Mouse (Mus musculus): ENCODE data around the gene Atp13a3. TPM values are rescaled to one million over a fixed set of nuclear protein-coding genes. Genes with fewer than 3 reads are reported as not detected.
"Not testable (repeated sequence)": the region's sequence is repeated elsewhere in the genome, so short reads cannot be mapped to it uniquely, and the experiment has no call there.

The Atp13a3 gene
- polyA plus RNA-seq, 1 experiment from 2014 or later, result 13.3 TPM

DNA sequence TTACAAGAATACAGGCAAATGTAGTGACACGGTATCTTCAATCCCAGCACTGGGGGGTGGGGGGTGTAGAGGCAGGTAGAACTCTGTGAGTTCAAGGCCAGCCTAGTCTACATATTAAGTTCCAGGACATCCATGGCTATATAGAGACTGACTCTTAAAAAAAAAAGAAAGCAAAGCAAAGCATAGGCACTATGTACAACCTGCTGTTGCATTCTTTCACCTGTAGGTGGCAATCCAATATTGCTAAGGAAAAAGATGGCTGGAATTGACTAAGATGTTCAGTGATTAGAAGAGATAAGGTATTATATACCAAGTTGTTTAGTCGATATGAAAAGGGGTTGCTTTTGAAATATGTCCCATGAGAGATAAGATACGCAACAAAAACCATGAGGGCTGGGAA is 31.5 kb downstream of the Atp13a3 start:
- H3K36me3 ChIP-seq (replicated peaks; ENCODE audit: control insufficient read depth, insufficient read depth, low read depth, low read length), result no peaks in the 10 kb centered on the region
- H3K4me3 ChIP-seq (ENCODE audit: low read depth, low read length), result no peak overlapping the region
- no peaks in the 10 kb centered on the region for H3K9me3 ChIP-seq (replicated peaks; ENCODE audit: control insufficient read depth, low read length)
- DNase-seq (ENCODE audit: low spot score), result peak; percentile 81
- ATAC-seq (replicated peaks; ENCODE audit: insufficient number of reproducible peaks, low FRiP score, low TSS enrichment, low read depth), result no peak
- H3K9ac ChIP-seq (replicated peaks; ENCODE audit: low read length), result no peak overlapping the region
- 75% methylated on average over 3 of the region's 3 CpGs for WGBS
- H3K4me1 ChIP-seq (ENCODE audit: control insufficient read depth, insufficient read depth, low read length), result no peaks in the 10 kb centered on the region
- H3K4me2 ChIP-seq (ENCODE audit: low read depth, low read length), result no peak overlapping the region
- H3K27me3 ChIP-seq (ENCODE audit: control insufficient read depth, insufficient read depth, low read length), result no peaks in the 10 kb centered on the region
- H3K27ac ChIP-seq (replicated peaks; ENCODE audit: low read depth, low read length), result no peak overlapping the region

- not testable (repeated sequence) for ATAC-seq (replicated peaks; ENCODE audit: insufficient number of reproducible peaks, low FRiP score, low TSS enrichment, low read depth); H3K4me3 ChIP-seq (ENCODE audit: low read depth, low read length); H3K4me2 ChIP-seq (ENCODE audit: low read depth, low read length); DNase-seq (ENCODE audit: low spot score); H3K9ac ChIP-seq (replicated peaks; ENCODE audit: low read length); H3K27me3 ChIP-seq (ENCODE audit: control insufficient read depth, insufficient read depth, low read length); H3K4me1 ChIP-seq (ENCODE audit: control insufficient read depth, insufficient read depth, low read length); H3K9me3 ChIP-seq (replicated peaks; ENCODE audit: control insufficient read depth, low read length); H3K36me3 ChIP-seq (replicated peaks; ENCODE audit: control insufficient read depth, insufficient read depth, low read depth, low read length); H3K27ac ChIP-seq (replicated peaks; ENCODE audit: low read depth, low read length)
- WGBS, result 90% methylated on average over 4 of the region's 4 CpGs
Observed at GRCm38 (mm10) chr16:30373286-30373685, 32.5 kb downstream of the Atp13a3 start.

DNA sequence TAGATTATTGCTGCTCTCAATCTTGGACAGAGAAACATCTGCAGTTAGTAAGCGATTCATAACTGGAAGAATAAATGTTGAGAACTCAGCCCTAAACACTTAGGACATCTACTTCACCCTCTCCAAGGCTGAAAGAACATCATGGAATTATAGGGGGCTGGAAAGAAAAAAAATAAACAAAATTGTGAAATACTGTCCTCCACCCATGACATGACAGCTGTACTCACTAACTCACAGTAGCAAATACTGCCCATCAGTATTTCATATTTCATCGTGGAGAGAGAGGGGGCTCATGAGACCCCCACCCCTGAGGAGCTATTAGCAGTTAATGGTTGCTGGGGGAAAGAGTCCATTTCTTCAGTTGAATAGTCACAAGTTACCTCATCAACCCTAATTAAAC is 38.4 kb downstream of the Atp13a3 start:
- H3K9me3 ChIP-seq (replicated peaks; ENCODE audit: control insufficient read depth, low read length), result no peaks in the 10 kb centered on the region
- no peaks in the 10 kb centered on the region for H3K4me1 ChIP-seq (ENCODE audit: control insufficient read depth, insufficient read depth, low read length)
- no peak for ATAC-seq (replicated peaks; ENCODE audit: insufficient number of reproducible peaks, low FRiP score, low TSS enrichment, low read depth)
- no peak overlapping the region for H3K27ac ChIP-seq (replicated peaks; ENCODE audit: low read depth, low read length)
- no peaks in the 10 kb centered on the region for H3K36me3 ChIP-seq (replicated peaks; ENCODE audit: control insufficient read depth, insufficient read depth, low read depth, low read length)
- no peaks in the 10 kb centered on the region for H3K27me3 ChIP-seq (ENCODE audit: control insufficient read depth, insufficient read depth, low read length)
- no peak overlapping the region for H3K9ac ChIP-seq (replicated peaks; ENCODE audit: low read length)
- WGBS, result 84% methylated on average over 2 of the region's 2 CpGs
- H3K4me3 ChIP-seq (ENCODE audit: low read depth, low read length), result no peak overlapping the region
- no peak overlapping the region for H3K4me2 ChIP-seq (ENCODE audit: low read depth, low read length)
- DNase-seq (ENCODE audit: low spot score), result no peak

DNA sequence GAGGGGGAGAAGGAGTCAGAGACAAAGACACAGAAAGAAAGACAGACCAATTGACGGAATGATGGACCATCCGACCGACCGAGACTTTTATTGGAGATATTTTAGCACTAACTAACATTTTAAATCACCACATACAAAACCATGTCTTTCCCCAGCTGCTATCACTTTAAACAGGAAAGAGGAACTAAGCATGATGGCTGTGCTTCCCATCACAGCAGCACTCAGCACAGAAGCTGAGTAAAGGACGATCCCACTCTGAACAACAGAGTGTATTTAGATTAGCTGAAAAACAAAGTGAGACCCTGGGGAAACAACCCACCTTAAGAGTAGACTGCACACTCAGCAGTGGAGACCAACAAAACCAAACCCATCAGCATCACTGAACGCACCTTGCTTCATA is 41.2 kb downstream of the Atp13a3 start:
- H3K9ac ChIP-seq (replicated peaks; ENCODE audit: low read length), result no peak overlapping the region
- no peak overlapping the region for H3K4me2 ChIP-seq (ENCODE audit: low read depth, low read length)
- no peak overlapping the region for H3K4me3 ChIP-seq (ENCODE audit: low read depth, low read length)
- H3K36me3 ChIP-seq (replicated peaks; ENCODE audit: control insufficient read depth, insufficient read depth, low read depth, low read length), result no peaks in the 10 kb centered on the region
- no peaks in the 10 kb centered on the region for H3K9me3 ChIP-seq (replicated peaks; ENCODE audit: control insufficient read depth, low read length)
- no peak overlapping the region for H3K27ac ChIP-seq (replicated peaks; ENCODE audit: low read depth, low read length)
- WGBS, result 89% methylated on average over 6 of the region's 6 CpGs
- ATAC-seq (replicated peaks; ENCODE audit: insufficient number of reproducible peaks, low FRiP score, low TSS enrichment, low read depth), result no peak
- no peaks in the 10 kb centered on the region for H3K27me3 ChIP-seq (ENCODE audit: control insufficient read depth, insufficient read depth, low read length)
- DNase-seq (ENCODE audit: low spot score), result no peak
- no peaks in the 10 kb centered on the region for H3K4me1 ChIP-seq (ENCODE audit: control insufficient read depth, insufficient read depth, low read length)

- no peak overlapping the region for H3K4me2 ChIP-seq (ENCODE audit: low read depth, low read length)
- no peaks in the 10 kb centered on the region for H3K27me3 ChIP-seq (ENCODE audit: control insufficient read depth, insufficient read depth, low read length)
- no peak overlapping the region for H3K4me3 ChIP-seq (ENCODE audit: low read depth, low read length)
- H3K9ac ChIP-seq (replicated peaks; ENCODE audit: low read length), result no peak overlapping the region
- no peaks in the 10 kb centered on the region for H3K9me3 ChIP-seq (replicated peaks; ENCODE audit: control insufficient read depth, low read length)
- H3K4me1 ChIP-seq (ENCODE audit: control insufficient read depth, insufficient read depth, low read length), result no peaks in the 10 kb centered on the region
- no peaks in the 10 kb centered on the region for H3K36me3 ChIP-seq (replicated peaks; ENCODE audit: control insufficient read depth, insufficient read depth, low read depth, low read length)
- ATAC-seq (replicated peaks; ENCODE audit: insufficient number of reproducible peaks, low FRiP score, low TSS enrichment, low read depth) (no peak), DNase-seq (ENCODE audit: low spot score) (no peak)
- 88% methylated on average over 3 of the region's 3 CpGs for WGBS
- no peak overlapping the region for H3K27ac ChIP-seq (replicated peaks; ENCODE audit: low read depth, low read length)
Observed at GRCm38 (mm10) chr16:30362528-30362927, 43.2 kb downstream of the Atp13a3 start.

DNA sequence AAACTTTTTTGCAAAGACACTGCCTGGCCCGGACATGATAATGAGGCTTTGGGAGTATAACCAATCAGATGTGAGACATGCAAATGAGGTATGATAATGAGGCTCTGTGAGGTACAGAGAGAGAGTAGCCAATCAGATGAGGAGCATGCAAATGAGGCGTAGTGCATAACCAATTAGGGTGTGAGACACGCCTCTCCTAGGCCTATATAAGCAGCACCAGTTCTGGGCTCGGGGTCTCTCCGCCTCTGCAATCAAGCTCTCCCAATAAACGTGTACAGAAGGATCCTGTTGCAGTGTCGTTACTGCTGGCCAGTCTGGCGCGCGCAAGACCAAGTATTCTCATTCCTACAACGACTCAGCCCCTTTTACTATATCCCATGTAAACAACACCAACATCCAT is 52.3 kb downstream of the Atp13a3 start:
- not testable (repeated sequence) for H3K4me1 ChIP-seq (ENCODE audit: control insufficient read depth, insufficient read depth, low read length); H3K36me3 ChIP-seq (replicated peaks; ENCODE audit: control insufficient read depth, insufficient read depth, low read depth, low read length); H3K27me3 ChIP-seq (ENCODE audit: control insufficient read depth, insufficient read depth, low read length); H3K9me3 ChIP-seq (replicated peaks; ENCODE audit: control insufficient read depth, low read length); ATAC-seq (replicated peaks; ENCODE audit: insufficient number of reproducible peaks, low FRiP score, low TSS enrichment, low read depth); DNase-seq (ENCODE audit: low spot score); H3K9ac ChIP-seq (replicated peaks; ENCODE audit: low read length); H3K4me3 ChIP-seq (ENCODE audit: low read depth, low read length); H3K4me2 ChIP-seq (ENCODE audit: low read depth, low read length); H3K27ac ChIP-seq (replicated peaks; ENCODE audit: low read depth, low read length)
- WGBS, result 94% methylated on average over 11 of the region's 11 CpGs

- Histone ChIP-seq H3K36me3 (replicated peaks; ENCODE audit: control insufficient read depth, insufficient read depth, low read depth, low read length) (no peaks in the 10 kb centered on the region; the same call in 1 of the 2 replicates), H3K27ac (replicated peaks; ENCODE audit: low read depth, low read length) (no peak overlapping the region), H3K9ac (replicated peaks; ENCODE audit: low read length) (no peak overlapping the region), H3K4me2 (ENCODE audit: low read depth, low read length) (no peak overlapping the region), H3K4me3 (ENCODE audit: low read depth, low read length) (no peak overlapping the region), H3K9me3 (replicated peaks; ENCODE audit: control insufficient read depth, low read length) (no peaks in the 10 kb centered on the region), H3K4me1 (ENCODE audit: control insufficient read depth, insufficient read depth, low read length) (no peaks in the 10 kb centered on the region; the same call in 1 of the 2 replicates), H3K27me3 (ENCODE audit: control insufficient read depth, insufficient read depth, low read length) (peaks cover 14% of the 10 kb centered on the region)
- peak; percentile 65 for DNase-seq (ENCODE audit: low spot score)
- ATAC-seq (replicated peaks; ENCODE audit: insufficient number of reproducible peaks, low FRiP score, low TSS enrichment, low read depth), result no peak
Observed at GRCm38 (mm10) chr16:30314236-30314635, 91.5 kb downstream of the Atp13a3 start.

DNA sequence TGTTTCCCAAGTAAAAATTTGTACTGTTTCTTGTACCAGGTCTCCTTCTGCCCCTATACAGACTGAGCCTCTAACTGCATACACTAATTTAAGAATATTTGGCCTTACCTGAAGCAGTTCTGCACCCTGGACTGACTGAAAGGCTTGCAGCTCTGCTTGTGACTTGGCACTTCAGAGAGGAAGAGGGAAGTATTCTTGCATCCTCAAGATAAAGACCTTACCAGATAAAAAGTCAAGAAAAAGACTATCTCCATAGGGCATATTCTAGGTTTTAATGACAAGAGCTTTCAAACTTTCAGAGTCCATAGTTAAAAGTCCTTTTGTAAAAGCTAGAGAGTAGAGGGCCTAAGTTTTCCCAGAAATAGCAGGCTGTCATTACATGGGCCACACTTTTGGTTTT is 95.1 kb downstream of the Atp13a3 start, which contains the start of gene Gp5:
TSS of gene Gp5 (minus strand) at position 133 of the 400 bp plus-strand sequence.
- Histone ChIP-seq H3K4me2 (ENCODE audit: low read depth, low read length) (peak within 1 kb of the TSS; percentile 99), H3K9me3 (replicated peaks; ENCODE audit: control insufficient read depth, low read length) (no peaks in the 10 kb centered on the region), H3K4me3 (ENCODE audit: low read depth, low read length) (peak within 1 kb of the TSS; percentile 6; the same call in 1 of the 2 replicates), H3K27ac (replicated peaks; ENCODE audit: low read depth, low read length) (no peak within 1 kb of the TSS), H3K4me1 (ENCODE audit: control insufficient read depth, insufficient read depth, low read length) (peaks cover 6% of the 10 kb centered on the region), H3K27me3 (ENCODE audit: control insufficient read depth, insufficient read depth, low read length) (peaks cover 33% of the 10 kb centered on the region), H3K36me3 (replicated peaks; ENCODE audit: control insufficient read depth, insufficient read depth, low read depth, low read length) (no peaks in the 10 kb centered on the region; the same call in 1 of the 2 replicates), H3K9ac (replicated peaks; ENCODE audit: low read length) (no peak within 1 kb of the TSS)
- no peak for ATAC-seq (replicated peaks; ENCODE audit: insufficient number of reproducible peaks, low FRiP score, low TSS enrichment, low read depth)
- DNase-seq (ENCODE audit: low spot score), result no peak
